In genomic region chr5:107889994-107890888, GRCm38 (mm10) we compare ENCODE assay signal across 15 mouse cellular contexts. TPM values are rescaled to one million over a fixed set of nuclear protein-coding genes. Genes with fewer than 3 reads are reported as not detected.
DNase-seq lines count a peak whose midpoint lies in the region; ATAC-seq lines count a peak whose summit lies in the region.
"Had no signal": no experiment of that assay in that cellular context is flagged by ENCODE, and none has a peak within 500 bp of the region (broad histone marks: within the 10 kb centered on the region; RNA-seq: fewer than 3 reads in every experiment).

No protein-coding gene starts in this region.

- peaks cover 7% of the 10 kb centered on the region; the same call in 1 of the 2 replicates for H3K4me1 ChIP-seq in heart, embryonic 10.5 days
- H3K4me1 ChIP-seq in intestine, embryonic 16.5 days (ENCODE audit: control insufficient read depth, insufficient read depth, low read length): peaks cover 8% of the 10 kb centered on the region
- H3K4me1 ChIP-seq: limb, embryonic 12.5 days; midbrain, embryonic 13.5 days had no signal

- H3K36me3 ChIP-seq in heart, embryonic 10.5 days: no peaks in the 10 kb centered on the region
- H3K36me3 ChIP-seq in intestine, embryonic 16.5 days (ENCODE audit: control insufficient read depth, insufficient read depth, low read length): no peaks in the 10 kb centered on the region
- H3K36me3 ChIP-seq: limb, embryonic 12.5 days; midbrain, embryonic 13.5 days had no signal

- no peaks in the 10 kb centered on the region for H3K9me3 ChIP-seq in heart, embryonic 10.5 days
- no peaks in the 10 kb centered on the region for H3K9me3 ChIP-seq in intestine, embryonic 16.5 days (ENCODE audit: control insufficient read depth, low read length)
- H3K9me3 ChIP-seq: limb, embryonic 12.5 days; midbrain, embryonic 13.5 days had no signal

- no peak overlapping the region for H3K4me3 ChIP-seq in heart, embryonic 10.5 days
- no peak overlapping the region for H3K4me3 ChIP-seq in intestine, embryonic 16.5 days (ENCODE audit: low read length)
- H3K4me3 ChIP-seq: erythroblast, embryonic 14.5 days; limb, embryonic 12.5 days; midbrain, embryonic 13.5 days had no signal

- no peaks in the 10 kb centered on the region for H3K27me3 ChIP-seq in heart, embryonic 10.5 days (ENCODE audit: insufficient read depth, poor library complexity, severe bottlenecking)
- no peaks in the 10 kb centered on the region for H3K27me3 ChIP-seq in intestine, embryonic 16.5 days (replicated peaks; ENCODE audit: control insufficient read depth, insufficient read depth, low read length)
- H3K27me3 ChIP-seq: limb, embryonic 12.5 days; midbrain, embryonic 13.5 days had no signal

- WGBS in heart, embryonic 10.5 days: 52% methylated on average over 9 of the region's 9 CpGs
- 46% methylated on average over 9 of the region's 9 CpGs for WGBS in intestine, embryonic 16.5 days

- ATAC-seq in intestine, embryonic 16.5 days: peak; percentile 82
- ATAC-seq: CD4-positive, CD25-positive, alpha-beta regulatory T cell, adult 4 months; midbrain, embryonic 13.5 days had no signal

- peak; percentile 17 for DNase-seq in heart, postnatal 4 days
- DNase-seq in heart, embryonic 10.5 days (ENCODE audit: low spot score): no peak
- peak; percentile 61 for DNase-seq in Muller cell, postnatal 12 days (ENCODE audit: inconsistent ontology term)
- DNase-seq in kidney, postnatal 14 days: peak; percentile 82
- no peak for DNase-seq in MN1 (ENCODE audit: low spot score)
- DNase-seq in frontal cortex, postnatal 14 days (ENCODE audit: low spot score in 2 of 2): no peak
- DNase-seq: adrenal gland, postnatal 10 days; lung, postnatal 14 days; right cerebral cortex, postnatal 25 days; thymus, postnatal 25 days had no signal

- no peak overlapping the region for H3K4me2 ChIP-seq in intestine, embryonic 16.5 days (ENCODE audit: low read depth, low read length)
- H3K4me2 ChIP-seq: limb, embryonic 12.5 days; midbrain, embryonic 13.5 days had no signal

- H3K9ac ChIP-seq in intestine, embryonic 16.5 days (ENCODE audit: low read depth, low read length): 0 out of 2 replicates have a peak overlapping the region, but pooled peaks have one; percentile 30
- H3K9ac ChIP-seq: limb, embryonic 12.5 days; midbrain, embryonic 13.5 days had no signal

- no peak overlapping the region for H3K27ac ChIP-seq in heart, embryonic 10.5 days
- H3K27ac ChIP-seq in intestine, embryonic 16.5 days (ENCODE audit: low read length): peak overlapping the region; percentile 37; the same call in 1 of the 2 replicates
- H3K27ac ChIP-seq: limb, embryonic 12.5 days; midbrain, embryonic 13.5 days had no signal

RNA-seq across cellular contexts. Expression of gene Rpl5, which starts 10.1 kb away (rescaled TPM):
- total RNA-seq in heart, postnatal 4 days (2021): 10 to 100 TPM; 65.4 to 65.5 TPM
- polyA plus RNA-seq in heart, embryonic 10.5 days (2016; fragmentation: Nextera tagmentation; extraction: Ambion mirVana): 61.9 and 78.8 TPM in 2 replicates
- polyA plus RNA-seq in intestine, embryonic 16.5 days (2015; fragmentation: Nextera tagmentation; extraction: Ambion mirVana): 61.6 and 69.3 TPM in 2 replicates

RNA-seq across cellular contexts. Expression of gene Evi5, which starts 15.3 kb away (rescaled TPM):
- 10 to 100 TPM; 42.9 to 48.2 TPM for total RNA-seq in heart, postnatal 4 days (2021)
- polyA plus RNA-seq in heart, embryonic 10.5 days (2016; fragmentation: Nextera tagmentation; extraction: Ambion mirVana): 43.3 and 53.9 TPM in 2 replicates
- polyA plus RNA-seq in intestine, embryonic 16.5 days (2015; fragmentation: Nextera tagmentation; extraction: Ambion mirVana): 49.1 and 53.4 TPM in 2 replicates

Comparison
In these comparisons a context has a peak if more than half of its experiments do, and no peak if none do; other contexts are left out.
1. DNase-seq: peak in heart, postnatal 4 days (single experiment), Muller cell, postnatal 12 days (single experiment) and kidney, postnatal 14 days (single experiment); none in heart, embryonic 10.5 days (single experiment), MN1 (single experiment) and frontal cortex, postnatal 14 days (0 of 2).